Mouse (Mus musculus) cerebellum, adult 2 months (tissue): ENCODE results near the gene Hmgn1. TPM values are rescaled to one million over a fixed set of nuclear protein-coding genes. Genes with fewer than 3 reads are reported as not detected.
"Not testable (repeated sequence)": the region's sequence is repeated elsewhere in the genome, so short reads cannot be mapped to it uniquely, and the experiment has no call there.

Experiments
- DNase-seq, 2 experiments: peaks; one replicate each; pipeline ENCODE4 v3.0.0; 2021
- H3K27ac ChIP-seq: fragments of 200-500 bp; 2 replicates; pipeline ENCODE4 v1.5.1; 2012; ENCODE audit warnings: low read length, control low read depth, inconsistent platforms; ENCODE audit not compliant: insufficient read depth
- H3K27me3 ChIP-seq: fragments of 200-500 bp; 2 replicates; pipeline ENCODE4 v1.6.1; 2012; ENCODE audit warnings: inconsistent platforms, mild to moderate bottlenecking, low read length, moderate library complexity; ENCODE audit not compliant: control insufficient read depth, insufficient read depth
- H3K4me1 ChIP-seq: fragments of 200-500 bp; 2 replicates; pipeline ENCODE4 v1.6.1; 2011; ENCODE audit warnings: low read length; ENCODE audit not compliant: control insufficient read depth, insufficient read depth
- H3K4me3 ChIP-seq: fragments of 200-500 bp; replicated peaks from 2 replicates; pipeline ENCODE3; 2011; ENCODE audit warnings: mild to moderate bottlenecking, low read depth, low read length, control low read depth; ENCODE audit not compliant: insufficient read depth
- CTCF ChIP-seq: fragments of 200-500 bp; IDR thresholded peaks from 2 replicates; pipeline ENCODE4 v1.5.1; 2011; ENCODE audit warnings: low read depth, mild to moderate bottlenecking, control low read depth, low read length, moderate library complexity, borderline replicate concordance; ENCODE audit not compliant: insufficient read depth
- POLR2A ChIP-seq: fragments of 200-500 bp; IDR thresholded peaks from 2 replicates; pipeline ENCODE4 v1.6.1; 2011; ENCODE audit warnings: low read length, control low read depth, borderline replicate concordance; ENCODE audit not compliant: insufficient read depth
- WGBS: fragments of 180-500 bp; shearing (Covaris S2); methylation state at CpG from one replicate; pipeline ENCODE4 v1.1.7; 2018; 5-methylcytosine and 5-hydroxymethylcytosine counted together
- polyA plus RNA-seq: library from polyadenylated mRNA; depleted of rRNA; stranded (reverse); fragments of >200 nt; gene quantifications from 2 replicates; pipeline ENCODE4 v1.2.3, GENCODE M21; 2012

Gene Hmgn1
- polyA plus RNA-seq, 1 experiment = 76.0 TPM

DNA sequence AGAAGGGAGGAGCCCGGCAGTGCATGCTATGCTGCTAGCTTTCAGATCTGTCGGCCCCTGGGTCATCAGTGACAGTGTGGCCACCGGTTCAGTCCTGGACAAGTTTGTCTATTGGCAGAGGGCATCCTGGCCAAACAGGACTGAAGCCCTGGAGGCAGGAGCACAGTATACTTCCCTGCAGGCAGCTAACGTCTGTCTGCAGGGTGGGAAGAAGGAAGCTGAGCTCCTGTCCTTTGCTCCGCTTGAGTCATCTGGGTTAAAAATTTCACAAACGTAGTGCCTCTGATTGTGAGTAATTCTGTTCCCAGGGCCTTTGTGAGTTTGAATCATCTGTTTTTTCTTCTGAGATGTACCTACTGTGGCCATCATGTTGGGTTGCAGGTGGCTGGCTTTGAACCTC, 21.3 kb upstream of the Hmgn1 start:
- Histone ChIP-seq H3K4me1 (peaks cover 9% of the 10 kb centered on the region; the same call in 1 of the 2 replicates), H3K27me3 (no peaks in the 10 kb centered on the region), H3K4me3 (no peak overlapping the region), H3K27ac (no peak overlapping the region)
- TF ChIP-seq POLR2A (no peak), CTCF (no peak)
- DNase-seq = no peak
- WGBS = 59% methylated on average over 6 of the region's 6 CpGs

DNA sequence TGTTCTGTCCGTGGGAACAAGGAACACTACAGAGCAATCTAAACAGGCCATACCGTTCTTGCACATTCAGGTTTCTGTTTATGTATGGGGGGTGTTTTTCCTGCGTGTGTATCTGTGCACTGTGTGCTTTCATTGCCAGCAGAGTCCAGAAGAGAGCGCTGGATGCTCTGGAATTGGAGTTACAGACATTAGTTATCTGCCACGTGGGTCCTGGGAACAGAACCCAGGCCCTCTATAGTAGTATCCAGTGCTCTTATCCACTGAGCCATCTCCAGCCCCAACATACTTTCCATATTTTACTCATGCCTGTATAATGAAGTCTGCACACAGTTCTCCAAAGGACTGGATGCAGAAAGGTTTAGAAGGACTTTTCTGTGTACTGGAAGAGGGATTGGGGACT, 18.3 kb upstream of the Hmgn1 start:
- DNase-seq = no peak
- Histone ChIP-seq H3K4me3 (peak overlapping the region; percentile 66), H3K27ac (no peak overlapping the region), H3K27me3 (no peaks in the 10 kb centered on the region), H3K4me1 (no peaks in the 10 kb centered on the region; the same call in 1 of the 2 replicates)
- WGBS = 0% methylated on average over 5 of the region's 5 CpGs
- TF ChIP-seq POLR2A (no peak), CTCF (no peak)

DNA sequence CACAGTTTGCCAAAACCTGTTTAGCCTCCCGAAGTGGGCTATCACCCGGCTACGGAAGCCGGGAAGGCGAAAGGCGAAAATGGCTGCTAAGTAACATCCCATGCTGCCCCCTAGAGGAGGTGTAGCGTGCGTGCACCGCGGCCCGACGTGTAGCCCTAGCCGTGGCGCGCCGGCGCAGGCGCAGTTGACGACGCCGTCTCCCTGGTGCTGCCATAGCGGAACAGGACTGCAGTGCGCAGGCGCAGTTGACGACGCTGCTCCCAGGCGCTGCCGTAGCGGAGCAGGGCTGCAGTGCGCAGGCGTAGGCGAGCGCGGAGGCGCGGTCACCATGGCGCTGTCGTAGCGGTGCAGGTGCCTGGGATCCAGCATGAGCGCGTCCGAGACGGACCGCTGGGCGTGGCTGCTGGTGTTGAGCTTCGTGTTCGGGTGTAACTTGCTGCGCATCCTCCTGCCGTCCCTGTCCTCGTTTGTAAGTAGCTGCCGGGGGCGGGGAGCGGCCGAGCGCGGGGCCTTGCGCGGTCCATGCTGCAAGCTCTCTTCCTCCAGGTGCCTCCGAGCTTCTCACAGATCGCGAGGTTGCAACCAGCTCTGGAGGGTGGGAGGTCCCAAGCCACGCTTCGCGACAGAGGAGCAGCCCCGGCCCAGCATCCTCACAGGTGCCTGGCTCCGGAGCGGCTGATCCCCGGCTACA, 17.7 kb upstream of the Hmgn1 start, which contains the start of gene Wrb:
Gene Wrb (plus strand): TSS at position 298 of the 691 bp plus-strand sequence.
- H3K4me3 ChIP-seq = peak within 1 kb of the TSS; percentile 66
- TF ChIP-seq POLR2A (peak; percentile 87), CTCF (peak; percentile 95)
- no peaks in the 10 kb centered on the region; the same call in 1 of the 2 replicates for H3K4me1 ChIP-seq
- DNase-seq = peak; percentile 100
- H3K27me3 ChIP-seq = no peaks in the 10 kb centered on the region
- WGBS = under 1% methylated on average over 68 of the region's 68 CpGs
- H3K27ac ChIP-seq = no peak within 1 kb of the TSS

DNA sequence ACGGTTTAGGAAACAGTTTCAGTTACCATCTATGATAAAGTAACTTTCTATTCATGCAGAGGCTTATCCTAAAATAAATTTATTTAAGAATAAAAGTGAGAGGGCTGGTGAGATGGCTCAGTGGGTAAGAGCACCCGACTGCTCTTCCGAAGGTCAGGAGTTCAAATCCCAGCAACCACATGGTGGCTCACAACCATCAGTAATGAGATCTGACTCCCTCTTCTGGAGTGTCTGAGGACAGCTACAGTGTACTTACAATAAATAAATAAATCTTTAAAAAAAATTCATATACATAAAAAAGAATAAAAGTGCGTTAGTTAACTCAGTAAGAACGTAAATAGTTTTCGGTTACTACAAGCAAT, 17.2 kb upstream of the Hmgn1 start:
- not testable (repeated sequence) for H3K4me1 ChIP-seq, H3K4me3 ChIP-seq, H3K27ac ChIP-seq, DNase-seq, H3K27me3 ChIP-seq
- 21% methylated on average over 6 of the region's 6 CpGs for WGBS

DNA sequence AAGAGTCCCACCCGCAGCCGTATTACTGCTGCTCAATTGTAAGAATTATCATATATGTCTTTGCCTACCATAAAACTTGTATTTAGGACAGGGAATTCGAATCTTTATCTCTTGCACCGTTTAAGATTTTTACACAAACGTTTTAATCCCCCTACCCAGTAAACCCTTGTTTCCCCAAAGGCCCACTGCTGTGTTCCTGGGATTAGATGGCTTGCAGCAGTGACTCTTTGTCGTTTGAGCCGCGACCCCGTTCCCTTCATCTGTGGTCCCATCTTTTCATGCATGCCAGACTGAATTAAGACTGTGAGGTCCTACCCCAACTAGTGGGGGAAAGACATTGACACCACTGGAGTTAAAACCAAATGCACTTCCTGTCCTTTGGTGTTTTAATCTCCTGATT, 937 bp upstream of the Hmgn1 start:
- H3K4me3 ChIP-seq = peak overlapping the region; percentile 85

DNA sequence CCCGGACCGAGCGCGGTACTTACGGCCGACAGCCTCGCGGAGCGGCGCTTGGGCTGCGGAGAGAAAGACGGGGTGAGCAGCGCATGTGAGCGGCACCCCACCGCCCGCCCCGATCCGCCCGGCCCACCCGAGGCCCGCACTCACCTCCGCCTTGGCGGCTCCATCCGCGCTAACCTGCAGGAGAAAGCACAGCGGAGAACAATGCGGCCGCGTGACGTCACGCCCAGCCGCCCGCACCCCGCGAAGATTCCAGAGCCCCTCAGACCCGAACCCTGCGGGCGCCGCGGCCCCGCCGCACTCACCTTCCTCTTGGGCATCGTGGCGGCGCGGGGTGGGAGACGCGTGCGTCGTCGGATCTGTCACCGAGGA, 257 bp downstream of the Hmgn1 start:
- under 1% methylated on average over 52 of the region's 52 CpGs for WGBS

More for the DNA sequence above, 937 bp upstream of the Hmgn1 start:
- no peak for DNase-seq
- H3K27me3 ChIP-seq = no peaks in the 10 kb centered on the region
- H3K27ac ChIP-seq = peak overlapping the region; percentile 88
- WGBS = 3% methylated on average over 9 of the region's 9 CpGs
- TF ChIP-seq CTCF (no peak), POLR2A (no peak)
- H3K4me1 ChIP-seq = no peaks in the 10 kb centered on the region

DNA sequence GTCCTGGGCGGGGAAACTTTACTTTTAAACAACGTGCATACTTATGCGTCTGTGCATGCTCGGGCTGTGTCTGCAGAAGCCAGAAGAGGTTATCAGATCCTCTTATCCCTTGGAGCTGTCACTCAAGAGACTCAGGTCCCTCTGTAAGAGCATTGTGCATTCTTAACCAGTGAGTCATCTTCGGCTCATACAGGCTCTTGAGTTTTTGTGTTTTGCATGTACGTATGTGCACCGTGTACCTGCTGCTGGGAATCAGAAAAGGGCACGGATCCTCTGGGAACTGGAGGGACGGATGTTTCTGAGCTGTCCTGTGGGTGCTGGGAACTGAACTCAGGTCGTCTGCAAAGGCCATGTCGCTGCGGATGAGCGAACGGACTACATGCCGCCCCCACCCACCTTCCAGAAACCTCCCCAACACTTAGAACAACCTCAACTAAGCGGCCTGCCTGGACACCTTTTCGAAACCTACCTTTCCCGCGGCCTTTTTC, 801 bp downstream of the Hmgn1 start:
- Histone ChIP-seq H3K27me3 (no peaks in the 10 kb centered on the region), H3K27ac (0 out of 2 replicates have a peak overlapping the region, but pooled peaks have one; percentile 63), H3K4me3 (peak overlapping the region; percentile 85), H3K4me1 (no peaks in the 10 kb centered on the region)
- WGBS = 6% methylated on average over 19 of the region's 19 CpGs
- no peak for TF ChIP-seq POLR2A
- TF ChIP-seq CTCF = no peak
- DNase-seq = peak in 1 of 2 experiments; percentile 33

More for the DNA sequence above, 257 bp downstream of the Hmgn1 start:
- H3K4me1 ChIP-seq = no peaks in the 10 kb centered on the region
- no peak for DNase-seq
- TF ChIP-seq POLR2A = no peak
- TF ChIP-seq CTCF = no peak
- no peaks in the 10 kb centered on the region for H3K27me3 ChIP-seq
- H3K27ac ChIP-seq = peak overlapping the region; percentile 63
- peak overlapping the region; percentile 85 for H3K4me3 ChIP-seq

DNA sequence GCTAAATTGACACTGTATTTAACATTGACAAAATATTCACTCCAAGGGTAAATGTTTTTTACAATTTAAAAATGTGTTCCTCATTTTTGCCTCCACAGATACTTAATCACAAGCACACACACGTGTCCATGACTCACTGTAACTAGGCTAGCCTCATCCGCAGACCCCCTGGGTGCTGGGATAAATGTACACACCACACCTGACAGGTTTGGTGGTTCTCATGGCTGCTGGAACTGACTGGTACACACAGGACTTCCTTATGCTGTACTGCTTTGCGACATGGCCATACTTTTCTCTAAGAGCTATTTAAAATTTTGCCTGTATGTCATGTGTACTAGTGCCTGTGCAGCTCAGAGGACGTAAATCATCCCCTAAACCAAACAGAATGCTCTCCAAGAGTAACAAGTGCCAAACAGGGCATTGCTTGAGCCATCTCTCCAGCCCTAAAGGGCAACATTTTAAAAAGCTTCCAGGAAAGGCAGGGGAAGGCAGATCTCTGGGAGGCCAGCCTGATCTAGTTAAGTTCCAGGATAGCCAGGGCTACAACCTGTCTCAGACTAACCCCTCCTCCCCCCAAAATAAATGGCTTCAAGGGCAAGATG, 7.4 kb downstream of the Hmgn1 start:
- no peak for TF ChIP-seq CTCF
- no peak for TF ChIP-seq POLR2A
- WGBS = 77% methylated on average over 4 of the region's 4 CpGs

More for the DNA sequence above, 7.4 kb downstream of the Hmgn1 start:
- H3K4me1 ChIP-seq = no peaks in the 10 kb centered on the region
- H3K27ac ChIP-seq = no peak overlapping the region
- DNase-seq = no peak
- H3K27me3 ChIP-seq = no peaks in the 10 kb centered on the region
- no peak overlapping the region for H3K4me3 ChIP-seq
